ENCODE assay signal across 11 mouse cellular contexts in the genomic region with DNA sequence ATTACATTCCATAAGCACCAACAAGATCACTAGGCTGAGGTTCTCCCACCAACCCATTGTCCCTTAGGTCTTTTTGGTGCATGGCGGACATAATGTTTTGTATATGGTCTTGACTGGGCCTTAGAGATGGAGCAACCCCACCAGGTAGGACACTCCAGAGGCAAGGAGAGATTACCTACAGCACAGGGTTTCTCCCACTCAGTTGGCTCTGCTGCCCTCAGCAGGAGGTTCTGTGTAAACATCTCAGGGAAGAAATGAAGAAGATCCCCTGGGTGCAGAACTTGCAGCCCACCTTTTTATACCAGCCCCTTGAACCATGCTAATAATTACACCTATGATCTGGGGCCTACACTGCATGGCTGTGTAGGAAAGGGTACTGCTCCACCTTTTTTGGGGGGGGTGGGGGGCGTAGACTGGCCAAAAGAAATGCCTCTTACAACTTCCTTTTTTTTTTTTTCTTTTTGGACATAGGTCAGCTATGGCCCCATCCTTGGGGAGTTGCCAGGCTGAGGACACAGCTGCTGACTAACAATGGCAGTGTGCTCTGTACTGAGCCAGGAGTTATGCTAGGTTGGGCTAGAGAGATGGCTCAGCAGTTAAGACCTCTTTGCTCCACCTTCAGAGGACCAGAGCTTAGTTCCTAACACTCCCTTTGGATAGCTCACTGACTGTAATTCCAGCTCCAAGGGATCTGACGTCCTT. TPM values are rescaled to one million over a fixed set of nuclear protein-coding genes. Genes with fewer than 3 reads are reported as not detected.
DNase-seq lines count a peak whose midpoint lies in the region; ATAC-seq and TF ChIP-seq lines count a peak whose summit lies in the region.
"Had no signal": no experiment of that assay in that cellular context is flagged by ENCODE, and none has a peak within 500 bp of the region (broad histone marks: within the 10 kb centered on the region; RNA-seq: fewer than 3 reads in every experiment).

No protein-coding gene starts in this region.

- in situ Hi-C loops in Patski (cut with MboI; ENCODE audit: low pct_unique_long_range_greater_than_20kb): no loop called here

- WGBS in lung, postnatal 0 days: 45% methylated on average over 3 of the region's 3 CpGs

- H3K27ac ChIP-seq in left cerebral cortex, adult 2 months: no peak overlapping the region
- H3K27ac ChIP-seq in lung, postnatal 0 days (ENCODE audit: low read length): no peak overlapping the region
- H3K27ac ChIP-seq: hindbrain, embryonic 15.5 days; neural tube, embryonic 13.5 days had no signal

- no peaks in the 10 kb centered on the region for H3K4me1 ChIP-seq in lung, postnatal 0 days (ENCODE audit: insufficient read depth, low read depth, low read length)
- H3K4me1 ChIP-seq: hindbrain, embryonic 15.5 days; neural tube, embryonic 13.5 days had no signal

- no peak overlapping the region for H3K4me2 ChIP-seq in lung, postnatal 0 days (replicated peaks; ENCODE audit: low read depth, low read length)
- H3K4me2 ChIP-seq: hindbrain, embryonic 15.5 days; neural tube, embryonic 13.5 days had no signal

- H3K9ac ChIP-seq in lung, postnatal 0 days (replicated peaks; ENCODE audit: low read depth): no peak overlapping the region
- H3K9ac ChIP-seq: hindbrain, embryonic 15.5 days; neural tube, embryonic 13.5 days had no signal

- CTCF ChIA-PET in Patski (lab: Charles Lee): interaction anchor here (1.1 to 1.5 kb wide), 2 partner anchors 16 to 19 kb away, joined by 3 to 6 read pairs; no protein-coding TSS in a partner anchor

- ATAC-seq in Patski: peak; percentile 37
- peak; percentile 57 for ATAC-seq in lung, postnatal 0 days
- ATAC-seq in CD4-positive, CD25-positive, alpha-beta regulatory T cell, adult 4 months: no peak

- H3K9me3 ChIP-seq in lung, postnatal 0 days (ENCODE audit: low read length): no peaks in the 10 kb centered on the region
- H3K9me3 ChIP-seq: hindbrain, embryonic 15.5 days; neural tube, embryonic 13.5 days had no signal

- intact Hi-C loops in gastrocnemius, postnatal 14 days (cut with DNase I; ENCODE audit: low total_unique reads): no loop called here
- intact Hi-C loops in gastrocnemius, postnatal 36 days (cut with DNase I): no loop called here
- intact Hi-C loops in left cerebral cortex, adult 2 months (cut with DNase I): no loop called here

- peak; percentile 15 for TF ChIP-seq CTCF in left cerebral cortex, adult 2 months (IDR thresholded peaks at IDR 0.05)
- no peak for TF ChIP-seq CTCF in Patski (IDR thresholded peaks at IDR 0.05)
- TF ChIP-seq CTCF in lung, postnatal 0 days (IDR thresholded peaks at IDR 0.05): peak; percentile 31

- POLR2A ChIA-PET in Patski (lab: Charles Lee): no interaction called here

- H3K4me3 ChIP-seq in left cerebral cortex, adult 2 months: no peak overlapping the region
- H3K4me3 ChIP-seq in lung, postnatal 0 days (ENCODE audit: low read depth, low read length): no peak overlapping the region
- H3K4me3 ChIP-seq: hindbrain, embryonic 15.5 days; neural tube, embryonic 13.5 days had no signal

- TF ChIP-seq EP300 in lung, postnatal 0 days (IDR thresholded peaks at IDR 0.05): no peak

- no peaks in the 10 kb centered on the region for H3K27me3 ChIP-seq in Patski
- H3K27me3 ChIP-seq in lung, postnatal 0 days (replicated peaks; ENCODE audit: insufficient read depth, low read length): no peaks in the 10 kb centered on the region
- H3K27me3 ChIP-seq: hindbrain, embryonic 15.5 days; neural tube, embryonic 13.5 days had no signal

- H3K36me3 ChIP-seq in lung, postnatal 0 days (ENCODE audit: insufficient read depth, low read length): no peaks in the 10 kb centered on the region
- H3K36me3 ChIP-seq: hindbrain, embryonic 15.5 days; neural tube, embryonic 13.5 days had no signal

- peak; percentile 69 for DNase-seq in gastrocnemius, postnatal 14 days
- DNase-seq in gastrocnemius, postnatal 36 days: no peak
- DNase-seq in left cerebral cortex, adult 2 months (ENCODE audit: extremely low spot score in 1 of 2, low spot score in 2 of 2): no peak
- DNase-seq in left cerebral cortex, adult 9 months (ENCODE audit: low spot score in 2 of 2): no peak
- no peak for DNase-seq in Patski (ENCODE audit: low read depth, low spot score)
- DNase-seq in lung, postnatal 0 days (ENCODE audit: low spot score): peak; percentile 35
- DNase-seq in urinary bladder, postnatal 25 days (ENCODE audit: low spot score): no peak
- DNase-seq: thymus, postnatal 14 days had no signal

RNA-seq across cellular contexts. Expression of gene Olfml2a, which starts 12.8 kb away (rescaled TPM):
- total RNA-seq in gastrocnemius, postnatal 14 days (2021): 10 to 100 TPM; 13.7 to 18.8 TPM
- total RNA-seq in gastrocnemius, postnatal 36 days (2021): 1 to 10 TPM; 5.3 to 6.1 TPM
- total RNA-seq in left cerebral cortex, adult 2 months (2021): 1 to 10 TPM; 2.1 to 2.6 TPM
- polyA plus RNA-seq in Patski (2021): 0.01 TPM
- polyA plus RNA-seq in lung, postnatal 0 days (2015; fragmentation: Nextera tagmentation; extraction: Ambion mirVana): 5.9 and 6.4 TPM in 2 replicates
- polyA plus RNA-seq in CD4-positive, CD25-positive, alpha-beta regulatory T cell, adult 4 months (2017; shearing (Covaris generic)): not detected

RNA-seq across cellular contexts. Expression of gene Nr6a1, which starts 17.1 kb away (rescaled TPM):
- total RNA-seq in gastrocnemius, postnatal 14 days (2021): 1 to 10 TPM; 1.5 to 2.1 TPM
- 1 to 10 TPM; 3.3 to 5.2 TPM for total RNA-seq in gastrocnemius, postnatal 36 days (2021)
- total RNA-seq in left cerebral cortex, adult 2 months (2021): 10 to 100 TPM in 1 of 2 experiments, 1 to 10 TPM in 1; 9.3 to 10.4 TPM
- polyA plus RNA-seq in Patski (2021): 4.9 TPM
- 0.53 and 0.74 TPM in 2 replicates for polyA plus RNA-seq in lung, postnatal 0 days (2015; fragmentation: Nextera tagmentation; extraction: Ambion mirVana)
- under 1 TPM; 0.57 to 0.90 TPM for polyA plus RNA-seq in CD4-positive, CD25-positive, alpha-beta regulatory T cell, adult 4 months (2017; shearing (Covaris generic))

RNA-seq across cellular contexts. Expression of gene Wdr38, which starts 52.7 kb away (rescaled TPM):
- under 1 TPM in 1 of 2 experiments, not detected in 1; 0.08 TPM for total RNA-seq in gastrocnemius, postnatal 14 days (2021)
- total RNA-seq in gastrocnemius, postnatal 36 days (2021): under 1 TPM; 0.17 to 0.31 TPM
- total RNA-seq in left cerebral cortex, adult 2 months (2021): under 1 TPM; 0.32 to 0.70 TPM
- polyA plus RNA-seq in Patski (2021): 0.40 TPM
- polyA plus RNA-seq in lung, postnatal 0 days (2015; fragmentation: Nextera tagmentation; extraction: Ambion mirVana): 2.6 and 3.1 TPM in 2 replicates
- 1 to 10 TPM in 1 of 2 experiments, under 1 TPM in 1; 0.81 to 1.0 TPM for polyA plus RNA-seq in CD4-positive, CD25-positive, alpha-beta regulatory T cell, adult 4 months (2017; shearing (Covaris generic))

Comparison
In these comparisons a context has a peak if more than half of its experiments do, and no peak if none do; other contexts are left out.
1. DNase-seq: peak in gastrocnemius, postnatal 14 days (single experiment) and lung, postnatal 0 days (single experiment); none in gastrocnemius, postnatal 36 days (0 of 2), left cerebral cortex, adult 2 months (0 of 2), left cerebral cortex, adult 9 months (0 of 2), Patski (single experiment) and urinary bladder, postnatal 25 days (single experiment).